Mouse (Mus musculus) MEL (cell line): Measurements from ENCODE around the gene Fam169b. TPM values are rescaled to one million over a fixed set of nuclear protein-coding genes. Genes with fewer than 3 reads are reported as not detected.

Source experiments
- DNase-seq: peaks from one replicate; pipeline ENCODE4 v3.0.0; 2011; ENCODE audit warnings: low read depth, low spot score
- H3K27ac ChIP-seq: 2 replicates; pipeline ENCODE4 v1.5.1; 2012; ENCODE audit warnings: low read depth, mild to moderate bottlenecking, control low read depth, low read length, moderate library complexity; ENCODE audit not compliant: control insufficient read depth
- H3K27me3 ChIP-seq, 2 experiments: fragments of 150-350 bp in 1 of 2; sonication (generic) in 1 of 2; 2 replicates each; pipeline ENCODE4 v1.6.1; 2012; ENCODE audit warnings: low read length in 2 of 2, mild to moderate bottlenecking in 2 of 2, improper control_type of control experiment in 1 of 2, moderate library complexity in 1 of 2; ENCODE audit not compliant: insufficient read depth in 2 of 2, control insufficient read depth in 1 of 2
- H3K36me3 ChIP-seq, 2 experiments: 2 replicates each; pipeline ENCODE4 v1.6.1; 2012 to 2014; ENCODE audit warnings: low read length in 2 of 2, improper control_type of control experiment in 1 of 2, inconsistent platforms in 1 of 2, mild to moderate bottlenecking in 1 of 2; ENCODE audit not compliant: insufficient read depth in 2 of 2, control insufficient read depth in 1 of 2
- H3K4me1 ChIP-seq, 2 experiments: fragments of 150-350 bp in 1 of 2; sonication (generic) in 1 of 2; 2 replicates each; pipeline ENCODE4 v1.6.1; 2012; ENCODE audit warnings: low read length in 2 of 2, improper control_type of control experiment in 1 of 2, mild to moderate bottlenecking in 1 of 2; ENCODE audit not compliant: insufficient read depth in 2 of 2, control insufficient read depth in 1 of 2
- H3K4me3 ChIP-seq, 2 experiments: fragments of 150-350 bp in 1 of 2; sonication (generic) in 1 of 2; 2 replicates each; pipeline ENCODE4 v1.5.1; 2012; ENCODE audit warnings: low read depth in 2 of 2, low read length in 2 of 2, mild to moderate bottlenecking in 2 of 2, moderate library complexity in 2 of 2, control low read depth in 1 of 2, improper control_type of control experiment in 1 of 2; ENCODE audit not compliant: control insufficient read depth in 1 of 2, insufficient read depth in 1 of 2
- H3K79me2 ChIP-seq: 2 replicates; pipeline ENCODE4 v1.6.1; 2012; ENCODE audit warnings: mild to moderate bottlenecking, low read length, moderate library complexity; ENCODE audit not compliant: control insufficient read depth, poor library complexity, insufficient read depth
- H3K9ac ChIP-seq: 2 replicates; pipeline ENCODE4 v1.6.1; 2012; ENCODE audit warnings: low read depth, mild to moderate bottlenecking, control low read depth, low read length, moderate library complexity; ENCODE audit not compliant: control insufficient read depth, poor library complexity, severe bottlenecking
- H3K9me3 ChIP-seq: fragments of 150-350 bp; sonication (generic); replicated peaks from 2 replicates; pipeline ENCODE4 v1.6.1; 2012; ENCODE audit warnings: mild to moderate bottlenecking, low read length, improper control_type of control experiment, moderate library complexity; ENCODE audit not compliant: insufficient read depth
- BHLHE40 ChIP-seq: IDR thresholded peaks from 2 replicates; pipeline ENCODE4 v1.6.1; 2012; ENCODE audit warnings: low read depth, mild to moderate bottlenecking, inconsistent platforms, low read length, improper control_type of control experiment, borderline replicate concordance
- CTCF ChIP-seq, 3 experiments: IDR thresholded peaks in 2 of 3; conservative IDR thresholded peaks in 1 of 3; 2 replicates each; pipeline ENCODE4 v1.5.1; 2011 to 2012; ENCODE audit warnings: low read length in 3 of 3, low read depth in 2 of 3, mild to moderate bottlenecking in 2 of 3, improper control_type of control experiment in 1 of 3, inconsistent platforms in 1 of 3, mixed read lengths in 1 of 3, moderate library complexity in 1 of 3; ENCODE audit not compliant: control insufficient read depth in 1 of 3, insufficient read depth in 1 of 3, poor library complexity in 1 of 3, severe bottlenecking in 1 of 3
- E2F4 ChIP-seq: IDR thresholded peaks from 2 replicates; pipeline ENCODE4 v1.6.1; 2011; ENCODE audit warnings: low read depth, low read length, improper control_type of control experiment, borderline replicate concordance
- ETS1 ChIP-seq: IDR thresholded peaks from 2 replicates; pipeline ENCODE4 v1.6.1; 2012; ENCODE audit warnings: low read depth, mild to moderate bottlenecking, inconsistent platforms, low read length, improper control_type of control experiment, moderate library complexity
- GABPA ChIP-seq: IDR thresholded peaks from 2 replicates; pipeline ENCODE4 v1.6.1; 2012; ENCODE audit warnings: low read depth, mild to moderate bottlenecking, inconsistent platforms, low read length, improper control_type of control experiment, moderate library complexity
- GATA1 ChIP-seq: IDR thresholded peaks from 2 replicates; pipeline ENCODE4 v1.6.1; 2011; ENCODE audit warnings: low read depth, low read length, improper control_type of control experiment
- HCFC1 ChIP-seq: IDR thresholded peaks from 2 replicates; pipeline ENCODE4 v1.6.1; 2012; ENCODE audit warnings: low read depth, mild to moderate bottlenecking, inconsistent platforms, low read length, improper control_type of control experiment, moderate library complexity
- MAFK ChIP-seq: IDR thresholded peaks from 2 replicates; pipeline ENCODE4 v1.6.1; 2011; ENCODE audit warnings: low read depth, mild to moderate bottlenecking, low read length, improper control_type of control experiment, borderline replicate concordance
- MAX ChIP-seq: IDR thresholded peaks from 2 replicates; pipeline ENCODE4 v1.6.1; 2011; ENCODE audit warnings: low read length, improper control_type of control experiment
- MXI1 ChIP-seq: IDR thresholded peaks from 2 replicates; pipeline ENCODE4 v1.6.1; 2011; ENCODE audit warnings: mild to moderate bottlenecking, low read depth, low read length, improper control_type of control experiment
- NRF1 ChIP-seq: IDR thresholded peaks from 2 replicates; pipeline ENCODE4 v1.6.1; 2014; ENCODE audit warnings: low read depth, mild to moderate bottlenecking, inconsistent platforms, low read length, improper control_type of control experiment, moderate library complexity; ENCODE audit not compliant: poor library complexity, insufficient read depth, severe bottlenecking
- POLR2A ChIP-seq, 2 experiments: IDR thresholded peaks; 2 replicates each; pipeline ENCODE4 v1.6.1; 2011 to 2012; ENCODE audit warnings: low read length in 2 of 2, mild to moderate bottlenecking in 2 of 2, control low read depth in 1 of 2, improper control_type of control experiment in 1 of 2, low read depth in 1 of 2, moderate library complexity in 1 of 2; ENCODE audit not compliant: control insufficient read depth in 1 of 2, insufficient read depth in 1 of 2, poor library complexity in 1 of 2
- POLR2AphosphoS2 ChIP-seq: IDR thresholded peaks from 2 replicates; pipeline ENCODE4 v1.6.1; 2011; ENCODE audit warnings: low read length, improper control_type of control experiment
- SIN3A ChIP-seq: IDR thresholded peaks from 2 replicates; pipeline ENCODE4 v1.6.1; 2012; ENCODE audit warnings: low read length, improper control_type of control experiment, inconsistent platforms
- TAL1 ChIP-seq: IDR thresholded peaks from 2 replicates; pipeline ENCODE4 v1.6.1; 2012; ENCODE audit warnings: mild to moderate bottlenecking, inconsistent platforms, low read length, moderate library complexity, mixed read lengths
- TCF12 ChIP-seq: IDR thresholded peaks from 2 replicates; pipeline ENCODE4 v1.6.1; 2014; ENCODE audit warnings: low read depth, mild to moderate bottlenecking, inconsistent platforms, low read length, improper control_type of control experiment, moderate library complexity
- UBTF ChIP-seq: IDR thresholded peaks from 2 replicates; pipeline ENCODE4 v1.6.1; 2012; ENCODE audit warnings: low read depth, mild to moderate bottlenecking, inconsistent platforms, low read length, improper control_type of control experiment, moderate library complexity, borderline replicate concordance; ENCODE audit not compliant: insufficient read depth
- ZC3H11A ChIP-seq: IDR thresholded peaks from 2 replicates; pipeline ENCODE4 v1.6.1; 2012; ENCODE audit warnings: low read depth, mild to moderate bottlenecking, inconsistent platforms, low read length, improper control_type of control experiment
- ZKSCAN1 ChIP-seq: IDR thresholded peaks from 2 replicates; pipeline ENCODE4 v1.6.1; 2012; ENCODE audit warnings: low read depth, mild to moderate bottlenecking, inconsistent platforms, low read length, improper control_type of control experiment, moderate library complexity
- ZNF384 ChIP-seq: IDR thresholded peaks from 2 replicates; pipeline ENCODE4 v1.6.1; 2012; ENCODE audit warnings: low read depth, mild to moderate bottlenecking, inconsistent platforms, low read length, improper control_type of control experiment
- polyA plus RNA-seq, 2 experiments: library from polyadenylated mRNA; stranded (reverse) in 1 of 2; unstranded in 1 of 2; fragments of >175 nt in 1 of 2; fragments of >200 nt in 1 of 2; gene quantifications; 2 replicates each; pipeline versions ENCODE4 v1.2.1 to v1.2.4; 2012; ENCODE audit warnings: low replicate concordance in 2 of 2, low read depth in 1 of 2; ENCODE audit not compliant: insufficient read length in 2 of 2, insufficient read depth in 1 of 2, missing spikeins in 1 of 2
- total RNA-seq: library from RNA; depleted of rRNA; stranded (reverse); fragments of 300-350 nt; gene quantifications from 2 replicates; pipeline ENCODE4 v1.2.3, GENCODE M21; 2012

Gene Fam169b
- total and polyA plus RNA-seq, 3 experiments, result not detected

DNA sequence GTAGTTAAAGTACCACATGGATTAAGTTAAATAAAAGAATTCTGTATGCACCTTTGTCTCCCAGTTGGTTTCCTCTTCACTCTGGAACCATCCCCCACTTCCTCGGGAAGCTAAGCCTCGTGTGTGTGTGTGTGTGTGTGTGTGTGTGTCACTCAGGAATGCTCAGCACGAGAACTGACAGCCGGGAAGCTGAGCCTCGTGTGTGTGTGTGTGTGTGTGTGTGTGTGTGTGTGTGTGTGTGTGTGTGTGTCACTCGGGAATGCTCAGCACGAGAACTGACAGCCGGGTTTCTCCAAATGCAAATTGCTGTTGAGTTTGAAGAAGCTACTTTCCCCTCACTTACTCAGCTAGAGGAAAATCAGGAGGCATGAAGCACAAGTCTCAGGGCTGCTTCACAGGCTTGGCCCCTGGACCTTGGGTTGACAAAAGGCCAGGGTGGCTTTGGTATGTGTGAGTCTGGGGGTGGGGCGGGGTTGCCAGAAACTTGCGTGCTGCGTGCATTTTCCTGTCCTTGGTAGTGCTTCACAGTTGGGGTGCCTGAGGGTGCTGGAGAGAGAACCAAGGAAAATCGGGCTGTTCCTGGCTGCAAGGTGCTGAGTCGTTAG is 39.9 kb upstream of the Fam169b start:
- H3K4me3 ChIP-seq, result no peak overlapping the region
- no peak for DNase-seq
- TF ChIP-seq UBTF (no peak), NRF1 (no peak), BHLHE40 (no peak), ETS1 (no peak), CTCF (IDR thresholded peaks at IDR 0.05 in 2 of 3, conservative IDR thresholded peaks at IDR 0.05 in 1 of 3; ENCODE audit: control insufficient read depth in 1 of 3, insufficient read depth in 1 of 3, low read depth in 2 of 3, low read length in 3 of 3, poor library complexity in 1 of 3, severe bottlenecking in 1 of 3) (no peak), GATA1 (no peak), E2F4 (no peak), SIN3A (no peak), MAX (no peak), POLR2A (IDR thresholded peaks at IDR 0.05; ENCODE audit: control insufficient read depth in 1 of 2, insufficient read depth in 1 of 2, low read depth in 1 of 2, low read length in 2 of 2, poor library complexity in 1 of 2) (no peak), ZKSCAN1 (no peak)

DNA sequence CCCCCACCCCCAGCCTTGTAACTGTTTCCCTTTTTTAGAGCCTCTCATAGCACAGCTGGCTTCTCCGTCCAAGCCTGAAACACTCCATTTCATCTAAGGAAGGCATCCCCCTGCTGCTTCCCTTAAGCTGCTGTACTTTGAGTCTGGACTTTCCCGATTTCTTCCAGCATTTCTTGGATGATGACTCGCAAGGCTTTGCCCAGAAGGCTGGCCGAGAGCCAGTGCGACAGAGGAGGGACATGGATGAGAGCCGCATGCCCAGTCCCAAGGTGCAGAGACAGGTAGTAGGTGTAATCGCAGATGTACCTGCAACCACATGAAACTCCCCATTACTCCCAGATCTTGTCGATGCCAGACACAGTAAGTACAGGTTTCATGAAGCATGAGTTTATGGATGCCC is 36.8 kb upstream of the Fam169b start:
- Histone ChIP-seq H3K9me3 (no peaks in the 10 kb centered on the region), H3K79me2 (no peaks in the 10 kb centered on the region), H3K36me3 (no peaks in the 10 kb centered on the region), H3K4me3 (no peak overlapping the region), H3K4me1 (no peaks in the 10 kb centered on the region), H3K27ac (no peak overlapping the region), H3K27me3 (peaks cover 0 to 3% of the 10 kb centered on the region in 2 experiments; a peak in 2 of 4 replicates), H3K9ac (no peak overlapping the region)
- TF ChIP-seq POLR2AphosphoS2, result no peak
- no peak for TF ChIP-seq SIN3A
- TF ChIP-seq TCF12, result no peak
- TF ChIP-seq HCFC1, result no peak
- no peak for TF ChIP-seq BHLHE40
- TF ChIP-seq MXI1, result no peak
- TF ChIP-seq ZNF384, result no peak
- no peak for TF ChIP-seq MAFK
- no peak for TF ChIP-seq ZC3H11A
- TF ChIP-seq POLR2A (IDR thresholded peaks at IDR 0.05; ENCODE audit: control insufficient read depth in 1 of 2, insufficient read depth in 1 of 2, low read depth in 1 of 2, low read length in 2 of 2, poor library complexity in 1 of 2), result no peak
- TF ChIP-seq TAL1, result no peak
- no peak for TF ChIP-seq GABPA
- DNase-seq, result no peak

More for the DNA sequence above, 39.9 kb upstream of the Fam169b start:
- no peaks in the 10 kb centered on the region for H3K27me3 ChIP-seq
- no peaks in the 10 kb centered on the region for H3K4me1 ChIP-seq
- no peaks in the 10 kb centered on the region for H3K79me2 ChIP-seq
- no peaks in the 10 kb centered on the region for H3K36me3 ChIP-seq
- no peak overlapping the region for H3K27ac ChIP-seq
- H3K9ac ChIP-seq, result no peak overlapping the region
- H3K9me3 ChIP-seq, result no peaks in the 10 kb centered on the region
